Mouse (Mus musculus): ENCODE measurements around the gene Glrx5.

GRCm38 (mm10) chr12:105077232-105077631 lies 44.7 kb downstream of the Glrx5 start:
- no peak for TF ChIP-seq CTCF (conservative IDR thresholded peaks at IDR 0.05; ENCODE audit: low read length)
- 0 out of 2 replicates have a peak, but pooled peaks have one; percentile 48 for TF ChIP-seq NANOG (IDR thresholded peaks at IDR 0.05; ENCODE audit: borderline replicate concordance, low read length)
- TF ChIP-seq POU5F1 (IDR thresholded peaks at IDR 0.05; ENCODE audit: borderline replicate concordance, low read length): no peak

Data from E14TG2a.4 (cell line).